Mouse (Mus musculus): Measurements from ENCODE around the gene Lmna. TPM values are rescaled to one million over a fixed set of nuclear protein-coding genes. Genes with fewer than 3 reads are reported as not detected.

Lmna gene
- polyA plus RNA-seq, 2 experiments: 238 to 402 TPM

GRCm38 (mm10) chr3:88542486-88542885 lies 32.7 kb upstream of the Lmna start:
- no peak overlapping the region; the same call in 1 of the 2 replicates for H3K9ac ChIP-seq (ENCODE audit: low read depth, low read length, severe bottlenecking)
- ATAC-seq (ENCODE audit: low FRiP score, low read depth): no peak
- DNase-seq (ENCODE audit: low spot score): no peak
- H3K9me3 ChIP-seq (ENCODE audit: control insufficient read depth, low read length): no peaks in the 10 kb centered on the region
- H3K4me3 ChIP-seq (replicated peaks; ENCODE audit: low read length): no peak overlapping the region
- no peak overlapping the region for H3K27ac ChIP-seq (replicated peaks; ENCODE audit: low read depth, low read length)
- H3K4me1 ChIP-seq (ENCODE audit: control insufficient read depth, insufficient read depth, low read length): peaks cover 8% of the 10 kb centered on the region; the same call in 1 of the 2 replicates
- TF ChIP-seq POLR2A (IDR thresholded peaks at IDR 0.05; ENCODE audit: borderline replicate concordance, extremely low read depth, insufficient read depth, insufficient read length): no peak
- no peak overlapping the region for H3K4me2 ChIP-seq (replicated peaks; ENCODE audit: low read depth, low read length, severe bottlenecking)
- 61% methylated on average over 4 of the region's 4 CpGs for WGBS
- peaks cover 37% of the 10 kb centered on the region for H3K36me3 ChIP-seq (ENCODE audit: control insufficient read depth, insufficient read depth, low read length)
- H3K27me3 ChIP-seq (ENCODE audit: control insufficient read depth, insufficient read depth, low read length): no peaks in the 10 kb centered on the region

- no peaks in the 10 kb centered on the region for H3K9me3 ChIP-seq (ENCODE audit: control insufficient read depth, low read length)
- no peak for ATAC-seq (ENCODE audit: low FRiP score, low read depth)
- H3K4me2 ChIP-seq (replicated peaks; ENCODE audit: low read depth, low read length, severe bottlenecking): no peak overlapping the region
- no peak overlapping the region for H3K9ac ChIP-seq (ENCODE audit: low read depth, low read length, severe bottlenecking)
- no peak for TF ChIP-seq POLR2A (IDR thresholded peaks at IDR 0.05; ENCODE audit: borderline replicate concordance, extremely low read depth, insufficient read depth, insufficient read length)
- no peak overlapping the region for H3K4me3 ChIP-seq (replicated peaks; ENCODE audit: low read length)
- 64% methylated on average over 7 of the region's 7 CpGs for WGBS
- no peaks in the 10 kb centered on the region for H3K27me3 ChIP-seq (ENCODE audit: control insufficient read depth, insufficient read depth, low read length)
- no peak overlapping the region; the same call in 1 of the 2 replicates for H3K27ac ChIP-seq (replicated peaks; ENCODE audit: low read depth, low read length)
- peaks cover 15% of the 10 kb centered on the region for H3K4me1 ChIP-seq (ENCODE audit: control insufficient read depth, insufficient read depth, low read length)
- H3K36me3 ChIP-seq (ENCODE audit: control insufficient read depth, insufficient read depth, low read length): peaks cover 44% of the 10 kb centered on the region
- DNase-seq (ENCODE audit: low spot score): no peak
Measured at GRCm38 (mm10) chr3:88541622-88542401, 32.1 kb upstream of the Lmna start.

- H3K4me3 ChIP-seq (replicated peaks; ENCODE audit: low read length): no peak overlapping the region
- H3K4me2 ChIP-seq (replicated peaks; ENCODE audit: low read depth, low read length, severe bottlenecking): no peak overlapping the region
- no peak overlapping the region for H3K9ac ChIP-seq (ENCODE audit: low read depth, low read length, severe bottlenecking)
- no peaks in the 10 kb centered on the region for H3K27me3 ChIP-seq (ENCODE audit: control insufficient read depth, insufficient read depth, low read length)
- no peak overlapping the region for H3K27ac ChIP-seq (replicated peaks; ENCODE audit: low read depth, low read length)
- peaks cover 60% of the 10 kb centered on the region for H3K36me3 ChIP-seq (ENCODE audit: control insufficient read depth, insufficient read depth, low read length)
- 67% methylated on average over 5 of the region's 5 CpGs for WGBS
- DNase-seq (ENCODE audit: low spot score) (no peak), ATAC-seq (ENCODE audit: low FRiP score, low read depth) (no peak)
- H3K9me3 ChIP-seq (ENCODE audit: control insufficient read depth, low read length): no peaks in the 10 kb centered on the region
- H3K4me1 ChIP-seq (ENCODE audit: control insufficient read depth, insufficient read depth, low read length): peaks cover 32% of the 10 kb centered on the region
- no peak for TF ChIP-seq POLR2A (IDR thresholded peaks at IDR 0.05; ENCODE audit: borderline replicate concordance, extremely low read depth, insufficient read depth, insufficient read length)
Measured at GRCm38 (mm10) chr3:88540085-88540484, 30.3 kb upstream of the Lmna start.

GRCm38 (mm10) chr3:88539397-88539796 lies 29.6 kb upstream of the Lmna start:
- WGBS: 25% methylated on average over 3 of the region's 3 CpGs
- Histone ChIP-seq H3K27ac (replicated peaks; ENCODE audit: low read depth, low read length) (peak overlapping the region; percentile 55; the same call in 1 of the 2 replicates), H3K9ac (ENCODE audit: low read depth, low read length, severe bottlenecking) (no peak overlapping the region), H3K4me3 (replicated peaks; ENCODE audit: low read length) (no peak overlapping the region), H3K4me1 (ENCODE audit: control insufficient read depth, insufficient read depth, low read length) (peaks cover 39% of the 10 kb centered on the region), H3K36me3 (ENCODE audit: control insufficient read depth, insufficient read depth, low read length) (peaks cover 65% of the 10 kb centered on the region), H3K27me3 (ENCODE audit: control insufficient read depth, insufficient read depth, low read length) (no peaks in the 10 kb centered on the region), H3K9me3 (ENCODE audit: control insufficient read depth, low read length) (no peaks in the 10 kb centered on the region), H3K4me2 (replicated peaks; ENCODE audit: low read depth, low read length, severe bottlenecking) (no peak overlapping the region)
- TF ChIP-seq POLR2A (IDR thresholded peaks at IDR 0.05; ENCODE audit: borderline replicate concordance, extremely low read depth, insufficient read depth, insufficient read length): no peak
- ATAC-seq (ENCODE audit: low FRiP score, low read depth): no peak
- DNase-seq (ENCODE audit: low spot score): no peak

GRCm38 (mm10) chr3:88538271-88539145 lies 28.8 kb upstream of the Lmna start:
- WGBS: 58% methylated on average over 9 of the region's 9 CpGs
- Histone ChIP-seq H3K36me3 (ENCODE audit: control insufficient read depth, insufficient read depth, low read length) (peaks cover 65% of the 10 kb centered on the region), H3K27ac (replicated peaks; ENCODE audit: low read depth, low read length) (no peak overlapping the region), H3K27me3 (ENCODE audit: control insufficient read depth, insufficient read depth, low read length) (no peaks in the 10 kb centered on the region), H3K9ac (ENCODE audit: low read depth, low read length, severe bottlenecking) (no peak overlapping the region), H3K4me3 (replicated peaks; ENCODE audit: low read length) (no peak overlapping the region), H3K9me3 (ENCODE audit: control insufficient read depth, low read length) (no peaks in the 10 kb centered on the region), H3K4me1 (ENCODE audit: control insufficient read depth, insufficient read depth, low read length) (peaks cover 42% of the 10 kb centered on the region), H3K4me2 (replicated peaks; ENCODE audit: low read depth, low read length, severe bottlenecking) (no peak overlapping the region)
- TF ChIP-seq POLR2A (IDR thresholded peaks at IDR 0.05; ENCODE audit: borderline replicate concordance, extremely low read depth, insufficient read depth, insufficient read length): no peak
- DNase-seq (ENCODE audit: low spot score) (no peak), ATAC-seq (ENCODE audit: low FRiP score, low read depth) (no peak)
